Mouse (Mus musculus) hindbrain, embryonic 16.5 days (tissue): ENCODE data around the gene Rabl6. TPM values are rescaled to one million over a fixed set of nuclear protein-coding genes. Genes with fewer than 3 reads are reported as not detected.

Source experiments
- ATAC-seq: fragments of 200-750 bp; cut with Nextera tagmentation; 2 replicates; pipeline ENCODE4 v1.8.0; 2017; ENCODE audit warnings: moderate TSS enrichment, moderate library complexity
- H3K27ac ChIP-seq: fragments of 300-500 bp; sonication (generic); 2 replicates; pipeline ENCODE4 v1.5.1; 2014; ENCODE audit warnings: low read depth, mild to moderate bottlenecking, control low read depth, low read length, moderate library complexity
- H3K27me3 ChIP-seq: fragments of 300-500 bp; sonication (generic); replicated peaks from 2 replicates; pipeline ENCODE4 v1.6.1; 2014; ENCODE audit warnings: low read length; ENCODE audit not compliant: control insufficient read depth, insufficient read depth
- H3K36me3 ChIP-seq: fragments of 300-500 bp; sonication (generic); 2 replicates; pipeline ENCODE4 v1.6.1; 2014; ENCODE audit warnings: mild to moderate bottlenecking, low read length, moderate library complexity, mixed read lengths; ENCODE audit not compliant: control insufficient read depth, insufficient read depth
- H3K4me1 ChIP-seq: fragments of 300-500 bp; sonication (generic); 2 replicates; pipeline ENCODE4 v1.6.1; 2014; ENCODE audit warnings: low read depth, low read length; ENCODE audit not compliant: control insufficient read depth, insufficient read depth
- H3K4me2 ChIP-seq: fragments of 300-500 bp; sonication (generic); 2 replicates; pipeline ENCODE4 v1.6.1; 2014; ENCODE audit warnings: mild to moderate bottlenecking, low read length, control low read depth, moderate library complexity
- H3K4me3 ChIP-seq: fragments of 300-500 bp; sonication (generic); 2 replicates; pipeline ENCODE4 v1.5.1; 2014; ENCODE audit warnings: mild to moderate bottlenecking, low read length, control low read depth, moderate library complexity
- H3K9ac ChIP-seq: fragments of 300-500 bp; sonication (generic); 2 replicates; pipeline ENCODE4 v1.6.1; 2014; ENCODE audit warnings: low read depth, mild to moderate bottlenecking, control low read depth, low read length, moderate library complexity
- H3K9me3 ChIP-seq: fragments of 300-500 bp; sonication (generic); 2 replicates; pipeline ENCODE4 v1.6.1; 2014; ENCODE audit warnings: mild to moderate bottlenecking, low read length, moderate library complexity; ENCODE audit not compliant: control insufficient read depth
- WGBS: fragments of 180-500 bp; shearing (Covaris S2); extraction: QIAGEN DNeasy Blood & Tissue Kit; methylation state at CpG from one replicate; pipeline ENCODE4 v1.1.7; 2014; 5-methylcytosine and 5-hydroxymethylcytosine counted together
- polyA plus RNA-seq: library from polyadenylated mRNA; unstranded; fragments of >200 nt; fragmentation: Nextera tagmentation; extraction: Ambion mirVana; gene quantifications from 2 replicates; pipeline ENCODE4 v1.2.1, GENCODE M21; 2015

The Rabl6 gene
- polyA plus RNA-seq, 1 experiment from 2014 or later = 65.3 TPM

GRCm38 (mm10) chr2:25578796-25579736, 29.3 kb downstream of the Rabl6 start:
- H3K36me3 ChIP-seq = peaks cover 19% of the 10 kb centered on the region
- WGBS = 14% methylated on average over 71 of the region's 77 CpGs
- H3K4me3 ChIP-seq = peak overlapping the region; percentile 8
- H3K4me1 ChIP-seq = peaks cover 53% of the 10 kb centered on the region
- H3K4me2 ChIP-seq = peak overlapping the region; percentile 19; the same call in 1 of the 2 replicates
- ATAC-seq = no peak
- H3K9ac ChIP-seq = no peak overlapping the region
- no peak overlapping the region for H3K27ac ChIP-seq
- H3K27me3 ChIP-seq = peaks cover 48% of the 10 kb centered on the region
- peaks cover 3% of the 10 kb centered on the region; the same call in 1 of the 2 replicates for H3K9me3 ChIP-seq

GRCm38 (mm10) chr2:25577951-25578795, 30.1 kb downstream of the Rabl6 start:
- Histone ChIP-seq H3K27ac (no peak overlapping the region), H3K9ac (peak overlapping the region; percentile 35; the same call in 1 of the 2 replicates), H3K27me3 (peaks cover 48% of the 10 kb centered on the region), H3K9me3 (peaks cover 3% of the 10 kb centered on the region; the same call in 1 of the 2 replicates), H3K4me1 (peaks cover 62% of the 10 kb centered on the region), H3K4me3 (peak overlapping the region; percentile 23; the same call in 1 of the 2 replicates), H3K36me3 (peaks cover 13% of the 10 kb centered on the region), H3K4me2 (peak overlapping the region; percentile 36)
- no peak for ATAC-seq
- WGBS = 13% methylated on average over 74 of the region's 75 CpGs

GRCm38 (mm10) chr2:25576965-25577891, 31.1 kb downstream of the Rabl6 start:
- H3K4me2 ChIP-seq = peak overlapping the region; percentile 36
- peaks cover 58% of the 10 kb centered on the region for H3K4me1 ChIP-seq
- peaks cover 3% of the 10 kb centered on the region; the same call in 1 of the 2 replicates for H3K9me3 ChIP-seq
- no peak overlapping the region for H3K27ac ChIP-seq
- H3K36me3 ChIP-seq = peaks cover 13% of the 10 kb centered on the region
- WGBS = 19% methylated on average over 89 of the region's 92 CpGs
- peak overlapping the region; percentile 23 for H3K4me3 ChIP-seq
- no peak for ATAC-seq
- peaks cover 48% of the 10 kb centered on the region for H3K27me3 ChIP-seq
- H3K9ac ChIP-seq = no peak overlapping the region; the same call in 1 of the 2 replicates

- no peak overlapping the region for H3K9ac ChIP-seq
- no peak overlapping the region for H3K4me2 ChIP-seq
- 77% methylated on average over 16 of the region's 16 CpGs for WGBS
- peaks cover 13% of the 10 kb centered on the region for H3K36me3 ChIP-seq
- H3K4me1 ChIP-seq = peaks cover 51% of the 10 kb centered on the region
- no peak for ATAC-seq
- H3K27me3 ChIP-seq = peaks cover 48% of the 10 kb centered on the region
- no peak overlapping the region for H3K27ac ChIP-seq
- H3K4me3 ChIP-seq = no peak overlapping the region
- H3K9me3 ChIP-seq = peaks cover 3% of the 10 kb centered on the region; the same call in 1 of the 2 replicates
Measured at GRCm38 (mm10) chr2:25576028-25576850, 32.1 kb downstream of the Rabl6 start.

GRCm38 (mm10) chr2:25575432-25576027, 32.8 kb downstream of the Rabl6 start:
- Histone ChIP-seq H3K27me3 (peaks cover 44% of the 10 kb centered on the region), H3K36me3 (peaks cover 13% of the 10 kb centered on the region), H3K27ac (peak overlapping the region; percentile 91; the same call in 1 of the 2 replicates), H3K9me3 (peaks cover 3% of the 10 kb centered on the region; the same call in 1 of the 2 replicates), H3K4me1 (peaks cover 44% of the 10 kb centered on the region), H3K4me2 (peak overlapping the region; percentile 62), H3K4me3 (peak overlapping the region; percentile 56), H3K9ac (peak overlapping the region; percentile 67)
- 14% methylated on average over 21 of the region's 21 CpGs for WGBS
- ATAC-seq = no peak

- peak within 1 kb of the TSS; percentile 91 for H3K27ac ChIP-seq
- under 1% methylated on average over 42 of the region's 45 CpGs for WGBS
- peaks cover 13% of the 10 kb centered on the region for H3K36me3 ChIP-seq
- peaks cover 37% of the 10 kb centered on the region for H3K4me1 ChIP-seq
- H3K27me3 ChIP-seq = peaks cover 37% of the 10 kb centered on the region
- peak within 1 kb of the TSS; percentile 56 for H3K4me3 ChIP-seq
- H3K9me3 ChIP-seq = peaks cover 3% of the 10 kb centered on the region; the same call in 1 of the 2 replicates
- peak within 1 kb of the TSS; percentile 88 for H3K4me2 ChIP-seq
- peak within 1 kb of the TSS; percentile 71 for H3K9ac ChIP-seq
- ATAC-seq = peak; percentile 98
Measured at GRCm38 (mm10) chr2:25574579-25575431, 33.5 kb downstream of the Rabl6 start, which contains the start of the genes Mamdc4 and Phpt1. Gene Mamdc4 (minus strand): TSS chr2:25574845. Gene Phpt1 (minus strand): TSS chr2:25575224.

GRCm38 (mm10) chr2:25574136-25574535, 34.2 kb downstream of the Rabl6 start:
- H3K27me3 ChIP-seq = peaks cover 31% of the 10 kb centered on the region
- H3K9me3 ChIP-seq = peaks cover 3% of the 10 kb centered on the region; the same call in 1 of the 2 replicates
- peaks cover 32% of the 10 kb centered on the region for H3K4me1 ChIP-seq
- peak overlapping the region; percentile 71 for H3K9ac ChIP-seq
- peak overlapping the region; percentile 91 for H3K27ac ChIP-seq
- 24% methylated on average over 11 of the region's 11 CpGs for WGBS
- peak overlapping the region; percentile 88 for H3K4me2 ChIP-seq
- peaks cover 13% of the 10 kb centered on the region for H3K36me3 ChIP-seq
- ATAC-seq = 0 out of 2 replicates have a peak, but pooled peaks have one; percentile 0
- peak overlapping the region; percentile 56 for H3K4me3 ChIP-seq
